Mouse (Mus musculus) splenic B cell, adult 2 months (primary cell): ENCODE measurements around the gene Ankrd35.

Experiments used
- DNase-seq: peaks from one replicate; pipeline ENCODE4 v3.0.0-alpha.2; 2011; ENCODE audit warnings: low read depth, low spot score
- H3K27me3 ChIP-seq: 2 replicates; pipeline ENCODE4 v1.6.1; 2012; ENCODE audit warnings: mild to moderate bottlenecking, low read length, moderate library complexity, mixed read lengths; ENCODE audit not compliant: control insufficient read depth, poor library complexity, insufficient read depth, severe bottlenecking
- H3K36me3 ChIP-seq: 2 replicates; pipeline ENCODE4 v1.6.1; 2012; ENCODE audit warnings: mild to moderate bottlenecking, low read length, moderate library complexity, mixed read lengths; ENCODE audit not compliant: control insufficient read depth, poor library complexity, insufficient read depth, severe bottlenecking

Ankrd35 gene

DNA sequence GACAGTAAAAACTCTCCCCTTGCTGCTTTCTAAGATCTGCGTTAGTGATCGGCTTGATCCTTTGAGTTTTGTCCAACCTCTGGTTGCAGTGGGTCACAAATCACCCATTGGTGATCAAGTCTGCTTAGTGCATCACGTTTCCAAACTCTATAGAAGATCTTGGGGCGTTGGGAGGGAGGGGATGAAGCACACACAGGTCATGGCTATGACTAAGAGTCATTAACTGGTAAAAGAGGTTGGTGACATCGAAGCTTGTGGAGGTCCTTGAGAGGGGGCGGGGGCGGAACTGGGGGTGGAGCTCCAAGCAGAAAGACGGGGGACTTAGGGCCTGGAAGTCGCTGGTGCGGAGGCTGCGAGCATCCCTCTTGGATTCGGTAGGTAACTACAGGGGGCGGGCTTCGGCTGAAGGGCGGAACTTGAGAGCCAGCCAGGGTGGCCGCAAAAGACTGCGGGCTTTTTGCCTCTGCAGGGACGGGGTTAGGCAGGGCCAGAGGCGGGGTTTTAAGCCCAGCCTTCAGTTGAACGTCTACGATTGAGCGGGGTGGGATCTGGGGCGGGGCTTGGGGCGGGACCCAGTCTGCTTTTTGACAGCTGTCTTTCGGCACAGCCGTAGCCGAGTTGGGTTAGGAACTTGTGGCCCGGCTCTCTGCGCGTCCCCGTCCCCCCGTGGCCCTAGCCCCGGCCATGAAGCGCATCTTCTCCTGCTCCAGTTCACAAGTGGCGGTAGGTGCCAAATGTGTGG is at the start of gene Ankrd35:
TSS of gene Ankrd35 (plus strand) at position 405 of the 742 bp plus-strand sequence.
- Histone ChIP-seq H3K36me3 (no peaks in the 10 kb centered on the region), H3K27me3 (no peaks in the 10 kb centered on the region)
- DNase-seq, result peak; percentile 92

DNA sequence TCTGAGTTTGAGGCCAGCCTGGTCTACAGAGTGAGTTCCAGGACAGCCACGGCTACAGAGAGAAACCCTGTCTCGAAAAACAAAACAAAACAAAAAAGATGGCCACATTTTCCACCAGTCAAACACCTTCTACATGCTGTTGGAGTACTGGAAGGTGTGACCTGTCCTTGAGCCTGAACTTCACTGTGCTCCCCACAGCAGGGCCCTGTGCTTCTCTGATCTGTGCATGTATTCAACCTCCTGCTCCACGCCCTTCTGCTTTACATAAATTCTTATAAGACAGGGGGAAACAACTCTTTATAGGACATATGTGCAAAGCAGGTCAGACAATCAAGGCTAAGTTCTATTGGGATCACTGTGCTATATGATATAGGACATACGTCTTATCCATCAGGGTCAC is 46.7 kb upstream of the Ankrd35 start:
- no peaks in the 10 kb centered on the region for H3K36me3 ChIP-seq
- DNase-seq, result no peak
- no peaks in the 10 kb centered on the region for H3K27me3 ChIP-seq

GRCm38 (mm10) chr3:96629729-96630600 is 40.0 kb upstream of the Ankrd35 start, which contains the start of gene Rbm8a:
Gene Rbm8a, plus strand, starts transcription at chr3:96629933.
- H3K27me3 ChIP-seq, result no peaks in the 10 kb centered on the region
- peak; percentile 97 for DNase-seq
- peaks cover 1% of the 10 kb centered on the region; the same call in 1 of the 2 replicates for H3K36me3 ChIP-seq

GRCm38 (mm10) chr3:96632058-96632457 is 37.9 kb upstream of the Ankrd35 start:
- peaks cover 1% of the 10 kb centered on the region; the same call in 1 of the 2 replicates for H3K36me3 ChIP-seq
- H3K27me3 ChIP-seq, result no peaks in the 10 kb centered on the region
- no peak for DNase-seq

DNA sequence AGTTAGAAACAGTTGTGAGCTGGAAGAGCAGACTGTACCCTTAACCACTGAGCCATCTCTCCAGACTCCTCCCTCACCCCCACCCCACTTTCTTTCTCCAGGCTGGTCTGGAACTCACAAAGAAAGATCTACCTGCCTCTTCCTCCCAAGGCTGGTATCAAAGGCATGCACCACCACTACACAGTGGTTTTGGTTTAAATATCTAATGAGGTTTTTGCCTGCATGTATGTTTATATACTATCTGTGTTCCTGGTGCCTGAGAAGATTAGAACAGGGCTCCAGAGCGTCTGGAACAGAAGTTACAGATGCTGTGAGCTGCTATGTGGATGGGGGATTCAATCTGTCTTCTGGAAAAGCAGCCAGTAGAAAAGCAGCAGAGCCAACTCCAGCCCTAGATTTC is 35.9 kb upstream of the Ankrd35 start:
- Histone ChIP-seq H3K36me3 (peaks cover 1% of the 10 kb centered on the region), H3K27me3 (no peaks in the 10 kb centered on the region)

GRCm38 (mm10) chr3:96634928-96635879 is 34.7 kb upstream of the Ankrd35 start, which contains the start of the genes Pex11b and Gm42957:
Gene Pex11b, plus strand, starts transcription at chr3:96635376.
Gene Gm42957, plus strand, starts transcription at chr3:96635474.
- peak; percentile 73 for DNase-seq
- peaks cover 1% of the 10 kb centered on the region for H3K36me3 ChIP-seq
- no peaks in the 10 kb centered on the region for H3K27me3 ChIP-seq

More for the DNA sequence above, 35.9 kb upstream of the Ankrd35 start:
- no peak for DNase-seq

- Histone ChIP-seq H3K36me3 (peaks cover 1% of the 10 kb centered on the region), H3K27me3 (no peaks in the 10 kb centered on the region)
- no peak for DNase-seq
Measured at GRCm38 (mm10) chr3:96635906-96636305, 34.0 kb upstream of the Ankrd35 start.

DNA sequence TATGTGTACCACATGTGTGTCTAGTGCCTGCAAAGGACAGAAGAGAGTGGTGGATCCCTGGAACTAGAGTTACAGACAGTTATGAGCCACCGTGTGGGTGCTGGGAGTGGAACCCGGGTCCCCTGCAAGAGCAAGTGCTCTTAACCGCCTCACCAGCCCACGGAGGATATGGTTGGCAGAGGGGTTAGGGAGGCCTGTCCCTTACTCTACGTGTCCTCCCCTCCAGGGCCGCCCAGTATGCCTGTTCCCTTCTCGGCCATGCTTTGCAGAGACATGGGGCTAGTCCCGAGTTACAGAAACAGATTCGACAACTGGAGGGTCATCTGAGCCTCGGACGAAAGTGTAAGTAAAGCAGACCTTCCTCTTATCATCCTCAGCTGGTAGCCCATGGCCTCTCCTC is 33.5 kb upstream of the Ankrd35 start:
- no peak for DNase-seq
- H3K36me3 ChIP-seq, result peaks cover 1% of the 10 kb centered on the region
- no peaks in the 10 kb centered on the region for H3K27me3 ChIP-seq

- peak; percentile 87 for DNase-seq
- peaks cover 2% of the 10 kb centered on the region for H3K36me3 ChIP-seq
- no peaks in the 10 kb centered on the region for H3K27me3 ChIP-seq
Measured at GRCm38 (mm10) chr3:96639219-96639618, 30.7 kb upstream of the Ankrd35 start.

GRCm38 (mm10) chr3:96645018-96645649 is 24.8 kb upstream of the Ankrd35 start, which contains the start of gene Itga10:
Gene Itga10, plus strand, starts transcription at chr3:96645584.
- no peaks in the 10 kb centered on the region for H3K27me3 ChIP-seq
- H3K36me3 ChIP-seq, result peaks cover 2% of the 10 kb centered on the region; the same call in 1 of the 2 replicates
- DNase-seq, result peak; percentile 48

- no peak for DNase-seq
- Histone ChIP-seq H3K36me3 (peaks cover 2% of the 10 kb centered on the region; the same call in 1 of the 2 replicates), H3K27me3 (no peaks in the 10 kb centered on the region)
Measured at GRCm38 (mm10) chr3:96647365-96647764, 22.6 kb upstream of the Ankrd35 start.

DNA sequence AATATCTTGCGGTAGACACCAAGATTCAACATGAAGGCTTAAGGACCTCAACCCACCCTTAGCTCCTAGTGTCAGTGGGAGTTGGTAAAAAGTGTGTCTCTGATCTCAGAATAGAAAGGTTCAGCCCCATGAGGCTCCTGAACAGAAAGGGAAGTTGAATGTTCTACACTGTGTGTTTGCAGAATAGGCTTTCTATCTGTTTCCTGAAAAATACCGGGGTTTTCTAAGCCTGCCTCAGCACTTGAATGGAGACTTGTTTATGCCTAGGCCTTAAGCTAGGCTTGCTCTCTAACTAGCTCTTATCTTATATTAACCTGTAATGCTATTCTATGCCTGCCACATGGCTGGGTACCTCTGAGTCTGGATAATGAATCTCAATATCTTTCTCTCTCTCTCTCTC is 9.0 kb upstream of the Ankrd35 start:
- peak; percentile 33 for DNase-seq
- H3K27me3 ChIP-seq, result no peaks in the 10 kb centered on the region
- H3K36me3 ChIP-seq, result no peaks in the 10 kb centered on the region

DNA sequence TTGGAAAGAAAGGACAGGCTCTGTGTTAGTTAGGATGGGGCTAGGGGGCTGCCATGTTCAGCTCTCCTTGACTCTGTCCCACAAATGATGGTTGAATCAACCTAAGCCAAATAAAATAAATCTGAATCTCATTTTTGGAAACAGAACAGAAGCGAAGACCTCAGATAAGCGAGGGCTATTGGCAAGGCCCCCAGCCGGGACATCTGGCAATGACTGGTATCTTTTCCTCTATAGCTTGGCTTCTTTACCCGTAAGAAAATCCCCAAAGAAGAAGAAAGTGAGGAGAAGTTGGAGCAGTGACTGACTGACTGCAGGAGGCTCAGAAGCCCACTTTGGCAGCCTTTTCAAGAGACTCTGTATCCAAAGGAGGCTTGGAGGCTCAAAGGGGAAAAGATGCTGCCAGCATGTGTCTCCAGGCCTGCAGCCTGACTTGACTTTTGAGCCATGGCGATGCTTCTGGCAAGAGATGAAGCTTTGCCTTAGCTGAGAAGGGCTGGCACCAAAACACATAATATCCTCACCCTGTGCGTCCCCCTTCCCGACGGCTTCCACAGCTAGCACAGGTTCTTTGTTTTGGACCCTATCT is 7.1 kb upstream of the Ankrd35 start:
- Histone ChIP-seq H3K27me3 (no peaks in the 10 kb centered on the region), H3K36me3 (no peaks in the 10 kb centered on the region)
- DNase-seq, result no peak
